Mouse (Mus musculus) forebrain, embryonic 13.5 days (tissue): ENCODE data around the gene Pmf1. TPM values are rescaled to one million over a fixed set of nuclear protein-coding genes. Genes with fewer than 3 reads are reported as not detected.
"Not testable (repeated sequence)": the region's sequence is repeated elsewhere in the genome, so short reads cannot be mapped to it uniquely, and the experiment has no call there.

Source experiments
- ATAC-seq: fragments of 200-750 bp; cut with Nextera tagmentation; 2 replicates; pipeline ENCODE4 v1.8.0; 2017
- H3K27ac ChIP-seq: fragments of 300-500 bp; sonication (generic); 2 replicates; pipeline ENCODE4 v1.5.1; 2015; ENCODE audit warnings: inconsistent platforms, mild to moderate bottlenecking, moderate library complexity
- H3K27me3 ChIP-seq: fragments of 300-500 bp; sonication (generic); 2 replicates; pipeline ENCODE4 v1.6.1; 2015; ENCODE audit warnings: mild to moderate bottlenecking, inconsistent platforms
- H3K36me3 ChIP-seq: fragments of 300-500 bp; sonication (generic); 2 replicates; pipeline ENCODE4 v1.6.1; 2015; ENCODE audit warnings: mild to moderate bottlenecking, inconsistent platforms; ENCODE audit not compliant: poor library complexity, severe bottlenecking
- H3K4me1 ChIP-seq: fragments of 300-500 bp; sonication (generic); 2 replicates; pipeline ENCODE4 v1.6.1; 2015; ENCODE audit warnings: inconsistent platforms
- H3K4me2 ChIP-seq: fragments of 300-500 bp; sonication (generic); 2 replicates; pipeline ENCODE4 v1.6.1; 2015; ENCODE audit warnings: inconsistent platforms, mild to moderate bottlenecking, moderate library complexity
- H3K4me3 ChIP-seq: fragments of 300-500 bp; sonication (generic); 2 replicates; pipeline ENCODE4 v1.5.1; 2015; ENCODE audit warnings: mild to moderate bottlenecking, inconsistent platforms
- H3K9ac ChIP-seq: fragments of 300-500 bp; sonication (generic); 2 replicates; pipeline ENCODE4 v1.6.1; 2015; ENCODE audit warnings: mild to moderate bottlenecking, inconsistent platforms
- H3K9me3 ChIP-seq: fragments of 300-500 bp; sonication (generic); replicated peaks from 2 replicates; pipeline ENCODE4 v1.6.1; 2016; ENCODE audit warnings: inconsistent platforms
- whole genome bisulfite sequencing: fragments of 180-500 bp; shearing (Covaris S2); methylation state at CpG from one replicate; pipeline ENCODE4 v1.1.7; 2015; 5-methylcytosine and 5-hydroxymethylcytosine counted together
- polyA plus RNA-seq: library from polyadenylated mRNA; unstranded; fragments of >200 nt; fragmentation: Nextera tagmentation; extraction: Ambion mirVana; gene quantifications from 2 replicates; pipeline ENCODE4 v1.2.1, GENCODE M21; 2015

Pmf1 gene
- polyA plus RNA-seq, 1 experiment from 2014 or later = 107 TPM

DNA sequence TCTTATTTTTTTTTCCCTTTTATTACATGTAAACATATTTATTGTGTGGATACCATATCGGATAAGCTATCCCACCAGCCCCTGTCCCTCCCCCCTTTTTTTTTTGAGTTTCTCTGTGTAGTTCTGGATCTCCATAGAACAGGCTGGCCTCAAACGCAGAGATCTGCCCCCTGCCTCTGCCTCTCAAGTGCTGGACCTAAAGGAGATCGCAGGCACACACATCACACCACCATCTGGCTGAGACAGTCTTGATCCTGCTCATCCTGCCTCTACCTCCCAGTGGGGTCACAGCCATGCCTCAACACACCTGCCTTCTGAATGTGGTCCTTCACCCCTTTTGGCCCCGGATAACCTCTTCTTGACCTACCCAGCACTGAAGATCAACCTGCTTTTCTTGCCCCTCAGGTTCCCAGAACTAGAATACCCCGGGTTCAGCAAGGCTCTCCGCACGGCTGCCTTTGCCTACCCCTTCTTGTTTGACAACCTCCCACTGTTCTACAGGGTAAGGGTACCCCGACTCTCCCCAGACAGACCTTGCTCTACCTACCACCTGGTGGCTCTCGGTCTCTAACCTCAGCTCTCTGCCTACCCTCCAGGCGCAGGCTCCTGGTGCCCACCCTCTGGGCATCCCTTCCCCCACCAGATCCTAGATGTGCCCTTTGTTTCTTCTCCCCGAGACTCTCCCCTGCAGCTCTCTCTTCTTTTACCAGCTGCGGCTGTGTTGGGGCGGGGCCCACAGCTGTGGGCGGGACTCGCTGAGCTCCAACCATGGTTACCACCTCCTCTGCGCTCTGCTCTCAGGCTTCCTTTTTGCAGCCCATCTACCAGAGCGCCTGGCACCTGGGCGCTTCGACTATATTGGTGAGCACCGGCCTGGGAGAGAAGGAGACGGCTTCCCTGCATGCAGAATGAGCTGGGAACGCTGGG, 28.5 kb downstream of the Pmf1 start:
- not testable (repeated sequence) for H3K4me1 ChIP-seq, H3K36me3 ChIP-seq, H3K9me3 ChIP-seq, H3K27me3 ChIP-seq, H3K9ac ChIP-seq
- Histone ChIP-seq H3K27ac (peak overlapping the region; percentile 87), H3K4me2 (peak overlapping the region; percentile 55), H3K4me3 (peak overlapping the region; percentile 29)
- WGBS = 5% methylated on average over 22 of the region's 22 CpGs
- peak; percentile 94 for ATAC-seq

DNA sequence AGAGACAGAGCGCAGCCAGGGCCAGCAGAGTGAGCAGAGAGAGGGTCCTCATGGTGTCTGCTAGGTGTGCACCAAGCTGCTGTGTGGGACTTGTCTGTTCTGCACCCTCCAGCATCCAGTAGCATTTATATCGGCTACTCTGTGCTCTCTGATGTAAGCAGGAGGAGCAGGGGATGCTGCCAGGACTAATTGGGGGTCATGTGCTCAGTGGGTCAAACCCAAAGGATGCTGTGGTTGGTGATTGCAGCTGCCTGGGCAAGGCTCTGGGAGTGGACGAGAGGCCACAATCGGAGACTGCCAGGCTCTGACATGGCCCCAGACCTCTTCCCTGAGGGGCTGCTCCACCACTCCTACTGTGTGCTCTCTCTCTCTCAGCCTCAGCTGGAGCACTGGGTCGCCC, 31.5 kb downstream of the Pmf1 start, which contains the start of gene Bglap2:
Gene Bglap2, minus strand, starts transcription at position 101 of the 400 bp plus-strand sequence.
- H3K4me2 ChIP-seq, H3K9ac ChIP-seq, H3K27ac ChIP-seq, H3K9me3 ChIP-seq, H3K4me3 ChIP-seq, H3K27me3 ChIP-seq, H3K36me3 ChIP-seq, ATAC-seq: not testable (repeated sequence)
- 80% methylated on average over 5 of the region's 5 CpGs for WGBS
- peaks cover 16% of the 10 kb centered on the region for H3K4me1 ChIP-seq

DNA sequence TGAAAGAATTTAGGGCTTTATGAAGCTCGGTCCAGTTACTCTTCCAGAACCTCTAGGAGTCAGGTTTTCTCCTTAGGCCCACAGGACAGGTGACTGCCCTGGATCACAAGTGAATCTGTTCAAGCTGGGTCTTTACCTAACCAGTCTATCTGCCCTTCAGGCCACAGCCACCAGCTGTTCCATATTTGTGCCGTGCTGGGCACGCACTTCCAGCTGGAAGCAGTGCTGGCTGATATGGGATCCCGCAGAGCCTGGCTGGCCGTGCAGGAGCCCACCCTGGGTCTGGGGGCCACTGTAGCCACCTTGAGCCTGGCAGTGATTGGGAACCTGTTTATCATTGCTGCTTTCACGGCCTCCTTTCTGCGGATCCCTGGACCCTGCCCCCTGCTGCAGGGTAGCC, 33.5 kb downstream of the Pmf1 start:
- WGBS = 40% methylated on average over 7 of the region's 7 CpGs
- peak overlapping the region; percentile 40; the same call in 1 of the 2 replicates for H3K9ac ChIP-seq
- peak overlapping the region; percentile 77 for H3K27ac ChIP-seq
- H3K36me3 ChIP-seq, H3K27me3 ChIP-seq, H3K9me3 ChIP-seq, H3K4me3 ChIP-seq: not testable (repeated sequence)
- H3K4me2 ChIP-seq = 0 out of 2 replicates have a peak overlapping the region, but pooled peaks have one; percentile 42
- peaks cover 13% of the 10 kb centered on the region for H3K4me1 ChIP-seq
- ATAC-seq = peak; percentile 9; the same call in 1 of the 2 replicates

DNA sequence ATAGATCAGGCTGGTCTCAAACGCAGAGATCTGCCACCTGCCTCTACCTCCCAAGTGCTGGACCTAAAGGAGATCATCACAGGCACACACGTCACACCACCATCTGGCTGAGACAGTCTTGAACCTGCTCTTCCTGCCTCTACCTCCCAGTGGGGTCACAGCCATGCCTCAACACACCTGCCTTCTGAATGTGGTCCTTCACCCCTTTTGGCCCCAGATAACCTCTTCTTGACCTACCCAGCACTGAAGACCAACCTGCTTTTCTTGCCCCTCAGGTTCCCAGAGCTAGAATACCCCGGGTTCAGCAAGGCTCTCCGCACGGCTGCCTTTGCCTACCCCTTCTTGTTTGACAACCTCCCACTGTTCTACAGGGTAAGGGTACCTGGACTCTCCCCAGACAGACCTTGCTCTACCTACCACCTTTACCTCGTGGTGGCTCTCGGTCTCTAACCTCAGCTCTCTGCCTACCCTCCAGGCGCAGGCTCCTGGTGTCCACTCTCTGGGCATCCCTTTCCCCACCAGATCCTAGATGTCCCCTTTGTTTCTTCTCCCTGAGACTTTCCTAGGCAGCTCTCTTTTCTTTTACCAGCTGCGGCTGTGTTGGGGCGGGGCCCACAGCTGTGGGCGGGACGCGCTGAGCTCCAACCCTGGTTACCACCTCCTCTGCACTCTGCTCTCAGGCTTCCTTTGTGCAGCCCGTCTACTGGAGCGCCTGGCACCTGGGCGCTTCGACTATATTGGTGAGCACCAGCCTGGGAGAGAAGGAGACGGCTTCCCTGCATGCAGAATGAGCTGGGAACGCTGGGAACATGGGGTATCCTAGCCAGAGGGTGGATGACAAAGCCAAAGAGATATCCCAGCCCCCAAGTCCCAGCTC, 34.1 kb downstream of the Pmf1 start:
- H3K9me3 ChIP-seq, H3K36me3 ChIP-seq, H3K27me3 ChIP-seq, H3K4me1 ChIP-seq: not testable (repeated sequence)
- peak; percentile 96 for ATAC-seq
- WGBS = 7% methylated on average over 19 of the region's 19 CpGs
- peak overlapping the region; percentile 4; the same call in 1 of the 2 replicates for H3K4me3 ChIP-seq
- H3K9ac ChIP-seq = peak overlapping the region; percentile 40; the same call in 1 of the 2 replicates
- H3K27ac ChIP-seq = peak overlapping the region; percentile 77
- peak overlapping the region; percentile 42 for H3K4me2 ChIP-seq

DNA sequence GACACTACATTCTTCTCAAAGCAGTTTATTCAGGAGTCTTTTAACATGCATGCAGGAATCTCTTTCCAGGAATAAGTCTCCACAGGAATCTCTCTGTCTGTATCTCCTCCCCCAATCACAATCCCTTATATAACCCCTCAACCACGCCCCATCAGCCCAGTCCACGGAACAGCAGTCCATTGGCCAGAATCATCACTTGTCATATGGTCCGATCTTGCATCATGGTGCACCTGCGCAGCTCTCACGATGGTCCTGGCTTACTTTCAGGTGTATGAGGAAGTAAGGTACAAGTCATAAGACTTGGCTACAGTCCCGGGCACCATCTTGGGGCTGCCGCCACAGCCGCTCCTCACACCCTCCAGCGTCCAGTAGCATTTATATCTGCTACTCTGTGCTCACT, 37.5 kb downstream of the Pmf1 start, which contains the start of gene Bglap3:
Gene Bglap3, minus strand, starts transcription at position 101 of the 400 bp plus-strand sequence.
- not testable (repeated sequence) for H3K4me1 ChIP-seq, ATAC-seq, H3K4me3 ChIP-seq, H3K9me3 ChIP-seq, H3K27me3 ChIP-seq, H3K36me3 ChIP-seq, H3K27ac ChIP-seq, H3K4me2 ChIP-seq, H3K9ac ChIP-seq
- WGBS = 95% methylated on average over 9 of the region's 9 CpGs

DNA sequence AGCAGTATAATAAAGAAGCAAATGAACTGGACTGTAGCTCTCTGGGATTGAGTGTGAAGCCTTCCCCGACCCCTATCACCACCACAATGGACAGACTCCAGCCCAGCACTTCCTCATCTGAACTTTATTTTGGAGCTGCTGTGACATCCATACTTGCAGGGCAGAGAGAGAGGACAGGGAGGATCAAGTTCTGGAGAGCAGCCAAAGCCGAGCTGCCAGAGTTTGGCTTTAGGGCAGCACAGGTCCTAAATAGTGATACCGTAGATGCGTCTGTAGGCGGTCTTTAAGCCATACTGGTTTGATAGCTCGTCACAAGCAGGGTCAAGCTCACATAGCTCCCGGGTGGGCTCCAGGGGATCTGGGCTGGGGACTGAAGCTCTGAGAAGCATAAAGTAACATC, 41.6 kb downstream of the Pmf1 start:
- H3K4me2 ChIP-seq, ATAC-seq, H3K9ac ChIP-seq, H3K27ac ChIP-seq, H3K4me3 ChIP-seq, H3K36me3 ChIP-seq, H3K9me3 ChIP-seq: not testable (repeated sequence)
- WGBS = 85% methylated on average over 7 of the region's 7 CpGs
- H3K4me1 ChIP-seq = peaks cover 18% of the 10 kb centered on the region
- H3K27me3 ChIP-seq = peaks cover 16% of the 10 kb centered on the region

DNA sequence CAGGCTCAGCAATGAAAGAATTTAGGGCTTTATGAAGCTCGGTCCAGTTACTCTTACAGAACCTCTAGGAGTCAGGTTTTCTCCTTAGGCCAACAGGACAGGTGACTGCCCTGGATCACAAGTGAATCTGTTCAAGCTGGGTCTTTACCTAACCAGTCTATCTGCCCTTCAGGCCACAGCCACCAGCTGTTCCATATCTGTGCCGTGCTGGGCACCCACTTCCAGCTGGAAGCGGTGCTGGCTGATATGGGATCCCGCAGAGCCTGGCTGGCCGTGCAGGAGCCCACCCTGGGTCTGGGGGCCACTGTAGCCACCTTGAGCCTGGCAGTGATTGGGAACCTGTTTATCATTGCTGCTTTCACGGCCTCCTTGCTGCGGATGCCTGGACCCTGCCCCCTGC, 42.6 kb downstream of the Pmf1 start:
- Histone ChIP-seq H3K4me1 (peaks cover 20% of the 10 kb centered on the region), H3K27me3 (peaks cover 16% of the 10 kb centered on the region), H3K36me3 (peaks cover 12% of the 10 kb centered on the region; the same call in 1 of the 2 replicates)
- H3K9me3 ChIP-seq, H3K27ac ChIP-seq, H3K4me2 ChIP-seq, H3K9ac ChIP-seq, ATAC-seq, H3K4me3 ChIP-seq: not testable (repeated sequence)
- 55% methylated on average over 3 of the region's 7 CpGs for WGBS

DNA sequence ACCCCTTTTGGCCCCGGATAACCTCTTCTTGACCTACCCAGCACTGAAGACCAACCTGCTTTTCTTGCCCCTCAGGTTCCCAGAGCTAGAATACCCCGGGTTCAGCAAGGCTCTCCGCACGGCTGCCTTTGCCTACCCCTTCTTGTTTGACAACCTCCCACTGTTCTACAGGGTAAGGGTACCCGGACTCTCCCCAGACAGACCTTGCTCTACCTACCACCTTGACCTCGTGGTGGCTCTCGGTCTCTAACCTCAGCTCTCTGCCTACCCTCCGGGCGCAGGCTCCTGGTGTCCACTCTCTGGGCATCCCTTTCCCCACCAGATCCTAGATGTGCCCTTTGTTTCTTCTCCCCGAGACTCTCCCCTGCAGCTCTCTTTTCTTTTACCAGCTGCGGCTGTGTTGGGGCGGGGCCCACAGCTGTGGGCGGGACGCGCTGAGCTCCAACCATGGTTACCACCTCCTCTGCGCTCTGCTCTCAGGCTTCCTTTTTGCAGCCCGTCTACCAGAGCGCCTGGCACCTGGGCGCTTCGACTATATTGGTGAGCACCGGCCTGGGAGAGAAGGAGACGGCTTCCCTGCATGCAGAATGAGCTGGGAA, 43.2 kb downstream of the Pmf1 start:
- peak overlapping the region; percentile 33 for H3K4me3 ChIP-seq
- H3K4me1 ChIP-seq = peaks cover 20% of the 10 kb centered on the region
- peak overlapping the region; percentile 70; the same call in 1 of the 2 replicates for H3K27ac ChIP-seq
- H3K4me2 ChIP-seq = peak overlapping the region; percentile 48
- H3K36me3 ChIP-seq = peaks cover 18% of the 10 kb centered on the region
- H3K27me3 ChIP-seq = peaks cover 16% of the 10 kb centered on the region
- H3K9me3 ChIP-seq = not testable (repeated sequence)
- peak; percentile 90 for ATAC-seq
- 3% methylated on average over 22 of the region's 22 CpGs for WGBS
- H3K9ac ChIP-seq = peak overlapping the region; percentile 43; the same call in 1 of the 2 replicates

DNA sequence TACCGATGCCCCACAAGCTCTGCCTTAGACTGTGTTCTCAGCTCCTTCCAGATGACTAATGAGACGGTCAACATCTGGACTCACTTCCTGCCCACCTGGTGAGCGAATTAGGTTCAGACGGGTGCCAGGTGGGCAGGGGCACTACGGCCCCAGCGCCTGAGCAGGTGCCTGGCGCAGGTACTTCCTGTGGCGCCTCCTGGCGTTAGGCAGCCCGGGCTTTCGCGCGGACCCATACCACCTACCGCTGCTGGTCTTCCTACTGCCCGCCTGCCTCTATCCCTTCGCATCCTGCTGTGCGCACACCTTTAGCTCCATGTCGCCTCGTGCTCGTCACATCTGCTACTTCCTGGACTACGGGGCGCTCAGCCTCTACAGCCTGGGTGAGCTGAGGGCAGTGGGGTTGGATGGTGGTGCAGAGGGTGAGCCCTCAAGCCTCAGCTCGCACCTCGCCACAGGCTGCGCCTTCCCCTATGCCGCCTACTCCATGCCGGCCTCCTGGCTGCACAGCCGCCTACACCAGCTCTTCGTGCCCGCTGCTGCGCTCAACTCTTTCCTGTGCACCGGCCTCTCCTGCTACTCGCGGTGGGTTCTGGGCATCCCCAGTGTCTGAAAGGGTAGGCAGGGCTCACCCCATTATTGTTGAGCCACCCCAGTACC, 44.3 kb downstream of the Pmf1 start:
- peaks cover 29% of the 10 kb centered on the region for H3K36me3 ChIP-seq
- H3K4me3 ChIP-seq = no peak overlapping the region
- peaks cover 20% of the 10 kb centered on the region for H3K4me1 ChIP-seq
- 43% methylated on average over 34 of the region's 34 CpGs for WGBS
- peaks cover 16% of the 10 kb centered on the region for H3K27me3 ChIP-seq
- ATAC-seq = no peak
- H3K4me2 ChIP-seq = peak overlapping the region; percentile 48
- no peak overlapping the region for H3K27ac ChIP-seq
- H3K9ac ChIP-seq = no peak overlapping the region
- peaks cover 9% of the 10 kb centered on the region for H3K9me3 ChIP-seq

DNA sequence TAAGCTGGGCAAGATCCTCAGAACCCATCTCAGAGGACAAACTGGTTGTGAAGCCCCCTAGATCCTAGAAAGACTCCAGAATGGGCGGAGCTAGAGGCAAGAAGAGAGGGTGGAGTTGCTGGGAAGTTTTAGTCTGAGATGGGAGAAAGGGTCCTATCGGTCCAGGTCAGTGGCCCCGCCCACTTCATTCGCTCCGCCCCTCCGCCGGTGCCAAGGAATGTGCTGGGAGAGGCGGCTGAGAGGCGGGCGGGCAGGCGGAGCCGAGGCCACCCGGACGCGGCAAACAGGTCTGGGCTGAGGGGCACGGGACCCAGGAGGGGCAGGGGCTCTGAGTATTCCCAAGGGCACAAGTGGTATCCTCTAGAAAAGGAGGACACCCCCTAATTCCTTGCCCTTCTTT, 45.8 kb downstream of the Pmf1 start, which contains the start of gene Paqr6:
Gene Paqr6, plus strand, starts transcription at position 248 of the 400 bp plus-strand sequence.
- peak; percentile 1; the same call in 1 of the 2 replicates for ATAC-seq
- Histone ChIP-seq H3K27me3 (peaks cover 16% of the 10 kb centered on the region), H3K9me3 (no peaks in the 10 kb centered on the region), H3K9ac (no peak within 1 kb of the TSS), H3K4me2 (0 out of 2 replicates have a peak within 1 kb of the TSS, but pooled peaks have one; percentile 2), H3K4me1 (peaks cover 20% of the 10 kb centered on the region), H3K36me3 (peaks cover 44% of the 10 kb centered on the region), H3K27ac (no peak within 1 kb of the TSS), H3K4me3 (no peak within 1 kb of the TSS)
- WGBS = 5% methylated on average over 16 of the region's 16 CpGs

DNA sequence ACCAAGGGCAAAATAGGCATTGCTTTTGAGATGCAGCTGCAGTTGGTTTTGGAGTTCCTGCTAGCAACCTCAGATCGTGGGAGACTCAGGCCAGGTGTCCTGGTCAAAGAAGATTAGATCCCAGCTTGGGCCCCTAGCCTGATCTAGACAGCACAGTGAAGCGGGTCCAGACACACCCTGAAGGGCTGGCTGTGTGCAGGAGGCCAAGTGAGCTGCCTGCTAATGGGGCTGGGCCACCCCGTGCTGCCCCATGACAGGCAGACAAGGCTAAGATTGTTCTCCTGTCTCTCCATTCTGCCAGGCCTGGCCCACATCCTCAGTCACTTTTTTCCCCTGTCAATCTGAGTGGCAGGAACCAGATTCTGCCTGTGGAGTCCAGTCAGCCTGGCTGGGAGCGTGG, 46.4 kb downstream of the Pmf1 start:
- 0 out of 2 replicates have a peak overlapping the region, but pooled peaks have one; percentile 2 for H3K4me2 ChIP-seq
- H3K9me3 ChIP-seq = no peaks in the 10 kb centered on the region
- 56% methylated on average over 4 of the region's 4 CpGs for WGBS
- H3K27me3 ChIP-seq = peaks cover 16% of the 10 kb centered on the region
- peaks cover 50% of the 10 kb centered on the region for H3K36me3 ChIP-seq
- no peak overlapping the region for H3K27ac ChIP-seq
- peaks cover 20% of the 10 kb centered on the region for H3K4me1 ChIP-seq
- no peak overlapping the region for H3K9ac ChIP-seq
- no peak overlapping the region for H3K4me3 ChIP-seq
- ATAC-seq = no peak
